Mouse (Mus musculus) stomach, embryonic 14.5 days (tissue): ENCODE data around the gene Gpr18. TPM values are rescaled to one million over a fixed set of nuclear protein-coding genes. Genes with fewer than 3 reads are reported as not detected.

Source experiments
- ATAC-seq: fragments of 200-750 bp; cut with Nextera tagmentation; 2 replicates; pipeline ENCODE4 v1.8.0; 2017; ENCODE audit warnings: low read depth, moderate TSS enrichment; ENCODE audit not compliant: insufficient number of reproducible peaks, insufficient read depth, low FRiP score
- H3K27ac ChIP-seq: fragments of 300-500 bp; sonication (generic); 2 replicates; pipeline ENCODE4 v1.5.1; 2014; ENCODE audit warnings: mild to moderate bottlenecking, low read length, moderate library complexity, mixed read lengths
- H3K27me3 ChIP-seq: fragments of 300-500 bp; sonication (generic); 2 replicates; pipeline ENCODE4 v1.6.1; 2014; ENCODE audit warnings: low read length, control low read depth, mixed read lengths; ENCODE audit not compliant: control insufficient read depth, insufficient read depth
- H3K36me3 ChIP-seq: fragments of 300-500 bp; sonication (generic); 2 replicates; pipeline ENCODE4 v1.6.1; 2014; ENCODE audit warnings: mild to moderate bottlenecking, control low read depth, low read length, moderate library complexity, mixed read lengths; ENCODE audit not compliant: control insufficient read depth, insufficient read depth
- H3K4me1 ChIP-seq: fragments of 300-500 bp; sonication (generic); 2 replicates; pipeline ENCODE4 v1.6.1; 2014; ENCODE audit warnings: low read length, control low read depth, mixed read lengths; ENCODE audit not compliant: control insufficient read depth, insufficient read depth
- H3K4me2 ChIP-seq: fragments of 300-500 bp; sonication (generic); replicated peaks from 2 replicates; pipeline ENCODE4 v1.6.1; 2014; ENCODE audit warnings: low read depth, low read length, control low read depth
- H3K4me3 ChIP-seq: fragments of 300-500 bp; sonication (generic); 2 replicates; pipeline ENCODE4 v1.5.1; 2014; ENCODE audit warnings: low read depth, low read length, control low read depth
- H3K9ac ChIP-seq: fragments of 300-500 bp; sonication (generic); replicated peaks from 2 replicates; pipeline ENCODE4 v1.6.1; 2014; ENCODE audit warnings: low read depth, mild to moderate bottlenecking, control low read depth, low read length, moderate library complexity, mixed read lengths
- H3K9me3 ChIP-seq: fragments of 300-500 bp; sonication (generic); 2 replicates; pipeline ENCODE4 v1.6.1; 2016; ENCODE audit warnings: low read depth, low read length, control low read depth; ENCODE audit not compliant: control insufficient read depth
- WGBS: fragments of 180-500 bp; shearing (Covaris S2); extraction: QIAGEN DNeasy Blood & Tissue Kit; methylation state at CpG from one replicate; pipeline ENCODE4 v1.1.7; 2014; 5-methylcytosine and 5-hydroxymethylcytosine counted together
- polyA plus RNA-seq: library from polyadenylated mRNA; unstranded; fragments of >200 nt; fragmentation: Nextera tagmentation; extraction: Ambion mirVana; gene quantifications from 2 replicates; pipeline ENCODE4 v1.2.1, GENCODE M21; 2014

Gpr18 gene
- polyA plus RNA-seq, result 0.50 and 1.1 TPM in 2 replicates

- no peaks in the 10 kb centered on the region for H3K9me3 ChIP-seq
- H3K27me3 ChIP-seq, result no peaks in the 10 kb centered on the region
- WGBS, result 74% methylated on average over 8 of the region's 8 CpGs
- H3K4me2 ChIP-seq, result no peak within 1 kb of the TSS
- H3K9ac ChIP-seq, result no peak within 1 kb of the TSS
- peaks cover 3% of the 10 kb centered on the region; the same call in 1 of the 2 replicates for H3K4me1 ChIP-seq
- no peak within 1 kb of the TSS for H3K27ac ChIP-seq
- peaks cover 9% of the 10 kb centered on the region; the same call in 1 of the 2 replicates for H3K36me3 ChIP-seq
- H3K4me3 ChIP-seq, result no peak within 1 kb of the TSS
- ATAC-seq, result no peak
These were observed at the start of gene Gpr18 for GRCm38 (mm10) chr14:121915621-121916020. Gpr18 (minus strand) TSS chr14:121915781.

- 0 out of 2 replicates have a peak within 1 kb of the TSS, but pooled peaks have one; percentile 14 for H3K9ac ChIP-seq
- peak within 1 kb of the TSS; percentile 14; the same call in 1 of the 2 replicates for H3K4me2 ChIP-seq
These were observed 49.4 kb upstream of the Gpr18 start, which contains the start of gene Gpr183 for GRCm38 (mm10) chr14:121964990-121965389. Gpr183 (minus strand) TSS chr14:121965195.

GRCm38 (mm10) chr14:121963942-121964335, 48.4 kb upstream of the Gpr18 start:
- 24% methylated on average over 4 of the region's 4 CpGs for WGBS
- Histone ChIP-seq H3K36me3 (no peaks in the 10 kb centered on the region), H3K27me3 (no peaks in the 10 kb centered on the region), H3K4me1 (peaks cover 28% of the 10 kb centered on the region), H3K9me3 (no peaks in the 10 kb centered on the region), H3K9ac (0 out of 2 replicates have a peak overlapping the region, but pooled peaks have one; percentile 14), H3K4me2 (peak overlapping the region; percentile 14; the same call in 1 of the 2 replicates), H3K27ac (peak overlapping the region; percentile 56; the same call in 1 of the 2 replicates), H3K4me3 (peak overlapping the region; percentile 8; the same call in 1 of the 2 replicates)
- no peak; the same call in 1 of the 2 replicates for ATAC-seq

More at GRCm38 (mm10) chr14:121964990-121965389, 49.4 kb upstream of the Gpr18 start, which contains the start of gene Gpr183:
- 26% methylated on average over 6 of the region's 6 CpGs for WGBS
- H3K27ac ChIP-seq, result no peak within 1 kb of the TSS
- no peaks in the 10 kb centered on the region for H3K9me3 ChIP-seq
- no peak for ATAC-seq
- no peaks in the 10 kb centered on the region for H3K27me3 ChIP-seq
- H3K4me1 ChIP-seq, result peaks cover 28% of the 10 kb centered on the region
- H3K36me3 ChIP-seq, result no peaks in the 10 kb centered on the region
- no peak within 1 kb of the TSS; the same call in 1 of the 2 replicates for H3K4me3 ChIP-seq

DNA sequence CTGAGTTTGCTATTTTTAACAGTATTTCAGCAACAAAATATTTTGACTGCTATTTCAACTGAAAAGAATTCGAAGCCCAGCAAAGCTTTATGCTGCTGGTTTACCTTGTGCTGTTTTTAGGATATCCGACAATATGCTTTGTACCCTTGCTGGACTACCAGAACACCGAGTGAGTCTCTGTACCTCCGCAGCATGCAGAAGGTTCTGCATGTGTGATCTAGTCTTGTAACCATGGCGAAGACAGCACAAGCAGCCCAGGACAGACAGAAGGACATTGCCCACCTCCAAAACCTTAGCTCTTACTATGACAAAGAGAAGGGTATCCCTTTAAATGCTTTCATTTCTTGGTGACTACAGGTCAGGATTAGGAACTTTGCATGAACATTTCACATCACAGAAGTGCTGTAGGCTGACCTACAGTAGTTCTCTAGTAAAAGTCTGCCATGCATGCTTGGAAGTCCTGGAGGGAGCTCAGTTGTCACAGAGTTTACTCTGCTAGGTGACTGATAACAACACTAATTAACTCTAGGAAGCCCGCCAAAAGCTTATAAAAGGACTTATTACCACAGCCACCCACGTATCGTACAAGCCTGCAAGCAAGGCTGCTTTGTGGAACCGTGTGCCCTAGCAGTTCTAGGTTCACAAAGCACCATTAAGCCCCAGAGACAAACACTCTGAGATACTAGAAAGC, 47.8 kb upstream of the Gpr18 start:
- Histone ChIP-seq H3K4me2 (peak overlapping the region; percentile 14), H3K9ac (0 out of 2 replicates have a peak overlapping the region, but pooled peaks have one; percentile 14), H3K27me3 (no peaks in the 10 kb centered on the region), H3K9me3 (no peaks in the 10 kb centered on the region), H3K27ac (peak overlapping the region; percentile 56; the same call in 1 of the 2 replicates), H3K4me3 (peak overlapping the region; percentile 8; the same call in 1 of the 2 replicates), H3K4me1 (peaks cover 28% of the 10 kb centered on the region), H3K36me3 (no peaks in the 10 kb centered on the region)
- 52% methylated on average over 9 of the region's 9 CpGs for WGBS
- no peak; the same call in 1 of the 2 replicates for ATAC-seq

DNA sequence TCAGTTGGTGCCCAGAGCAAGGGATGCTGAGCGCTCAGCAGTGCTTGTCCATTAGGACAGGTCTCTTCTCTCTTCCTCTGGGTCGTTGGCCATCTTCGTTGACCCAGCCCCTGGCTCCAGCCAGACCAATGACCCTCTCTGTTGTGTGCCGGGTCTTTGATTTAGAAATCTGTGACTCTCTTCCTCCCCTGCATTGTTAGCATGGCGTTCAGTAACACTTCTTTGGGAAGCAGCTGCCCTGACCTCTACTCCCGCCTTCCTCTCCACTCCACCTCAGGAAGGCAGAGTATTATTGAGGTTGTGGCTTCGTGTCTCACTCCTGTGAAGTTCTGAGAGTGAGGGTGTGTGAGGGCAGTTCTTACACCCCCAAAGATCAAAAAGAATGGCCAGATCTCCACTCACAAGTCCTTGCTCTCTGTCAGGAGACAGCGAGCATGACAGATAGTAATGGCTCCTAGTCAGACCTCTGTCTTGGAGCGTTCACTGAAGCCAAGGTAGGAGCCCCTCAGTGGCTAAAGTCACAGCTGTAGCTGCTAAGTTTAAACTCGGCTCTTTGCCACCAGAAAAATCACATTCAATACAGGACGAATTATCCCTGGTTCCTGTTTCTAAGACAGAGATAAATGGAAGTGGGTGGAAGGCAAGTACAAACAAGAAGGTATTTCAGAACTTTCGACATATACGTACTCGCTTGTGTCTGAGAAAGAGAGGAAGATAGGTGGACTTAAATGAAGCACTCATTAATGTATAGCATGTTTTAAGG, 46.7 kb upstream of the Gpr18 start:
- WGBS, result 56% methylated on average over 14 of the region's 14 CpGs
- Histone ChIP-seq H3K9me3 (no peaks in the 10 kb centered on the region), H3K36me3 (no peaks in the 10 kb centered on the region), H3K4me2 (no peak overlapping the region), H3K9ac (no peak overlapping the region), H3K4me3 (no peak overlapping the region), H3K27ac (peak overlapping the region; percentile 15; the same call in 1 of the 2 replicates), H3K4me1 (peaks cover 28% of the 10 kb centered on the region), H3K27me3 (no peaks in the 10 kb centered on the region)
- ATAC-seq, result no peak

DNA sequence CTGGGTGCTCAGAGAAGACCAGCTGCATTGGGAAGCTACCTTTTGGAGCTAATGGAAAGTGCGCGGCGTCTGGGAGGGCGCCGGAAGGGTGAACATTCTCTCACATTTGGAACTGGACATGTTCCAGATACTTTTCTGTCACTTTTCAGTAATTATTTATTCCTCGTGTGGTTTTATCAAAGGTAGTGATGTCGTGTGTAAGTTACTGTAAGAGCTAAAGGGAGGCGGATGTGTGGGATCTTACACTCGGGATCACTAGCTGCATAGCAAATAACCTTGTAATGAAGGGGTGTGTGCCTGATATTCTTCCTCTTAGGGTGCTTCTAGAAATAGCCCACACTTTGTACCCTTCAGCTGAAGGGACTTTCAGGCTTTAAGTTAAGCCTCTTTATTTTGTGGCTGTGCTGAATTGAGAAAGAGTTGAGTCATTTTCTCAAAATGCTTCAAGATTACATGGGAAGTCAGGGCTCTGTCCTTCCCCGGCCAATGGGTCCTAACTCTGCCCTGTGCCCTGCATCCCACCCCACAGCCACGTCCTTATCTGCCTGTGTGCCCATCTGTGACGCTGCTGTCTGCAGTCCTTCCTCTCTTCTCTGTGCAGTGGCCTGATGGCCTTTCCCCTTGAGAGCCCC, 46.0 kb upstream of the Gpr18 start:
- ATAC-seq, result no peak
- WGBS, result 55% methylated on average over 12 of the region's 12 CpGs
- no peak overlapping the region; the same call in 1 of the 2 replicates for H3K27ac ChIP-seq
- no peak overlapping the region for H3K4me2 ChIP-seq
- no peak overlapping the region for H3K4me3 ChIP-seq
- H3K4me1 ChIP-seq, result peaks cover 28% of the 10 kb centered on the region
- H3K36me3 ChIP-seq, result no peaks in the 10 kb centered on the region
- no peaks in the 10 kb centered on the region for H3K9me3 ChIP-seq
- no peak overlapping the region for H3K9ac ChIP-seq
- H3K27me3 ChIP-seq, result no peaks in the 10 kb centered on the region

GRCm38 (mm10) chr14:121960997-121961396, 45.4 kb upstream of the Gpr18 start:
- WGBS, result 37% methylated on average over 6 of the region's 6 CpGs
- H3K27ac ChIP-seq, result no peak overlapping the region
- no peak overlapping the region for H3K9ac ChIP-seq
- no peak overlapping the region for H3K4me3 ChIP-seq
- H3K4me2 ChIP-seq, result no peak overlapping the region
- no peak for ATAC-seq
- no peaks in the 10 kb centered on the region for H3K9me3 ChIP-seq
- no peaks in the 10 kb centered on the region for H3K27me3 ChIP-seq
- no peaks in the 10 kb centered on the region for H3K36me3 ChIP-seq
- H3K4me1 ChIP-seq, result peaks cover 28% of the 10 kb centered on the region

DNA sequence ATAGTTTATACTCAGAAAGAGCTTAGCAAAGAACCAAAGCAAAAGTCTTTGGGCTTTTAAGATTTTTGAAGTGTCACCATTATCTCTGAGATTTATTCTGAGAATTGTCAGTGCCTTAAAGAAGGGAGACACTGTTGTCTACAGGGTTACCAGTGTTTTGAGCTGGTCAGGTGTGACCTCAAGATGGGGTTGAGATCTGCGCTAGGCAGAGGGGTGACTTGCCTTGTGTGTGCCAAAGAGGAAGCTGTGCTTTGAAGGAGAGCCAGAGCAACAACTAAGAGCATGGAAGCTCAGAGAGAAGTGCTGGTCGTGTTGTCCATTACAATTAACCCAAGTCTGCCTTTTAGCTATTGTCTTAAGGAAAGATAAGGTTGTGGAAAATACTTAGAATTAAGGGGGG, 45.0 kb upstream of the Gpr18 start:
- Histone ChIP-seq H3K36me3 (no peaks in the 10 kb centered on the region), H3K9ac (no peak overlapping the region), H3K27me3 (no peaks in the 10 kb centered on the region), H3K4me3 (no peak overlapping the region), H3K4me1 (peaks cover 25% of the 10 kb centered on the region), H3K4me2 (no peak overlapping the region), H3K9me3 (no peaks in the 10 kb centered on the region), H3K27ac (no peak overlapping the region)
- 77% methylated on average over 2 of the region's 2 CpGs for WGBS
- ATAC-seq, result no peak
